Mouse (Mus musculus): ENCODE results near the gene Loxl3. TPM values are rescaled to one million over a fixed set of nuclear protein-coding genes. Genes with fewer than 3 reads are reported as not detected.

Loxl3 gene
- polyA plus RNA-seq, 1 experiment from 2014 or later = 16.2 TPM

DNA sequence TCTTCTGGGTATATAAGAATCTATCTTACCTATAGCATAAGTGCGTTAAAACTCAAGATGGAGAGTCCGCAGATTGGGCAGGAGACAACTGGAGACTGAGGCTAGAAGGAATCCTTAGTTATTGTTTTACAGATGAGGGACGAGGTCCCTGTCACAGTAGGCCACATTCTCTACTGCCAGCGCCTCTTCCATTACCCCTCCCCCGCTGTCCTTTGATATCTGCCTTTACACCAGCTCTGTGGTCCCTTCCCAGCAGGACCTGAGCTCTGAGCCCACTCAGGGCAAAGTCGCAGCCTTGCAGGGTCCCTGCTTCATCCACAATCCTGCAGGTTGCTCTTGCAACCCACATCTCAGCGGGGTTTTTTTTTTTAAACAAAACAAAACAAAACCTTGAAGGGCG is 34.2 kb downstream of the Loxl3 start:
- H3K4me3 ChIP-seq (ENCODE audit: low read depth, low read length) = peak overlapping the region; percentile 26; the same call in 1 of the 2 replicates
- no peaks in the 10 kb centered on the region for H3K36me3 ChIP-seq (ENCODE audit: control insufficient read depth, insufficient read depth, low read length)
- 6% methylated on average over 8 of the region's 8 CpGs for WGBS
- no peak for ATAC-seq (ENCODE audit: insufficient number of reproducible peaks, insufficient read depth, low FRiP score, low read depth)
- no peak overlapping the region for H3K9ac ChIP-seq (replicated peaks; ENCODE audit: low read depth, low read length)
- H3K27me3 ChIP-seq (ENCODE audit: control insufficient read depth, insufficient read depth, low read length) = peaks cover 84% of the 10 kb centered on the region
- H3K9me3 ChIP-seq (ENCODE audit: control insufficient read depth, low read depth, low read length) = no peaks in the 10 kb centered on the region
- H3K27ac ChIP-seq (ENCODE audit: low read length) = no peak overlapping the region
- H3K4me2 ChIP-seq (replicated peaks; ENCODE audit: low read depth, low read length) = peak overlapping the region; percentile 28; the same call in 1 of the 2 replicates
- peaks cover 5% of the 10 kb centered on the region; the same call in 1 of the 2 replicates for H3K4me1 ChIP-seq (ENCODE audit: control insufficient read depth, insufficient read depth, low read length)

DNA sequence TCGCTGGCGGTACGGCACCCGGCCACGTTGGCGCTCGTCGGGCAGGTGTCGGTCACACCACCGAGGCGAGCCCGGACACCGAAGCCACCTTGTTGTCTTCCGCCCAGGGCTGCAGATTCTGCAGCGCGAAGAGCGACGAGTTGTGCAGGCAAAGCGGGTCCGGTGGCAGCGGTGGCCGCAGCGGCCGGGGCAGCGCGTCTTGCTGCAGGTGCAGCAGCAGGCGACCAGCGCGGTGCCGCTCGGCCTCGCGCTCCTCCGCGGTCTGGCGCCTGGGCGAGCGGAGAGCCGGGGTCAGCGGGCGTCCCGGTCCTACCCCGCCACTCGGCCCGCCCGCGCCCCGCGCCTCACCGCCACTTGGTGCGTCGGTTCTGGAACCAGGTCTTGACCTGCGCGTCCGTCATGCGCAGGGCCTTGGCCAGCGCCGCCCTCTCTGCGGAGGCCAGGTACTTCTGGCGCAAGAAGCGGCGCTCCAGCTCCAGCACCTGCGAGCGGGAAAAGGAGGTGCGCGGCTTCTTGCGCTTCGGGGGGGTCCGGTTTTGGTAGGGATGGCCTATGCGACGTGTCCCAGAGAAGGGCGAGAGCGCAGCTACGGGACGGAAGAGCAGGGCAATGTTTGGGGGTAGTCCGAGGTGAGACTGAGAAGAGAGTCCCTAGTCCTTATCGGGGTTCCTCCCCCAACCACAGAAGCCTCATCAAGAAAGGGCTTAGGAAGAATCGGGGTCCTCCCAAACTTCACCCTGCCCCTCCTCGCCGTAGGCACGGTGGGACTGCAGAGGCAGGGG is 34.9 kb downstream of the Loxl3 start:
- peaks cover 83% of the 10 kb centered on the region for H3K27me3 ChIP-seq (ENCODE audit: control insufficient read depth, insufficient read depth, low read length)
- no peaks in the 10 kb centered on the region for H3K9me3 ChIP-seq (ENCODE audit: control insufficient read depth, low read depth, low read length)
- peaks cover 5% of the 10 kb centered on the region; the same call in 1 of the 2 replicates for H3K4me1 ChIP-seq (ENCODE audit: control insufficient read depth, insufficient read depth, low read length)
- no peak overlapping the region for H3K27ac ChIP-seq (ENCODE audit: low read length)
- no peak for ATAC-seq (ENCODE audit: insufficient number of reproducible peaks, insufficient read depth, low FRiP score, low read depth)
- H3K9ac ChIP-seq (replicated peaks; ENCODE audit: low read depth, low read length) = no peak overlapping the region
- peak overlapping the region; percentile 26 for H3K4me3 ChIP-seq (ENCODE audit: low read depth, low read length)
- H3K36me3 ChIP-seq (ENCODE audit: control insufficient read depth, insufficient read depth, low read length) = no peaks in the 10 kb centered on the region
- 1% methylated on average over 81 of the region's 81 CpGs for WGBS
- peak overlapping the region; percentile 28 for H3K4me2 ChIP-seq (replicated peaks; ENCODE audit: low read depth, low read length)

DNA sequence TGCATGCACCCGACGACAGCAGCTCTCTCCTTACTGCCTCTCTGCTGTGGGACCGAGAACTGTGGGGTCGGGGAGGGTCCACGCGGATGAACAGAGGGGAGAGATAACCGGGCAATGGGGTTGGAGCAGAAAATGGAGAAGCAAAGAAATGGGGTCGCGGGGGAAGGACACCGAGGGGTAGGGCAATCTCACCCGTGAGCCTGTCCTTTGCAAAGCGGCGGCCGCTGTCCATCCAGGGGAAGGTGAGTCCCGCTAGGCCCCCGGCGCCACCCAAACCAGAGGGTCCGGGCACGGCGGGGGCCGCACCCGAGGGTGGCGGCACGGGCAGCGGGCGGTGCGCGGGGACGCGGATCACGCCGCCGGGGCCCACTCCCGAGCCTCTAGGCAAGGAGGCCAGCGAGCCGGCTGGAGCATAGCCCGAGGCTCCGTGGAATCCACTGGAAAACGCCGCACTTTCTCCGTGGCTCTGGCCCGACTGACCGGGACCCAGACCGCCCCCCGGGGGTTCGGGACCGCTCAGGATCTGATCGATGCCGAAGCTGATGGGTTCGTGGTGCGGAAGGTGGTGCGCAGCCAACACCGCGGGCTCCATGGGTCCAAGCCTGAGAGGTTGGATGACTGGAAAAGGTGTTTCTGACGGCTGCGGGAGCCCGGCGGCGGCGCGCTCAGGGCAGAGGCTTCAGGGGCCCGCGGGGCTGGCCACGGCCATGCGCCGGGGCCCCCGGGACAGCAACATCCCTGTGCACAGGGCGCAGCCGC is 35.7 kb downstream of the Loxl3 start:
- peak; percentile 17; the same call in 1 of the 2 replicates for ATAC-seq (ENCODE audit: insufficient number of reproducible peaks, insufficient read depth, low FRiP score, low read depth)
- Histone ChIP-seq H3K9ac (replicated peaks; ENCODE audit: low read depth, low read length) (no peak overlapping the region), H3K4me2 (replicated peaks; ENCODE audit: low read depth, low read length) (peak overlapping the region; percentile 3; the same call in 1 of the 2 replicates), H3K27ac (ENCODE audit: low read length) (no peak overlapping the region), H3K27me3 (ENCODE audit: control insufficient read depth, insufficient read depth, low read length) (peaks cover 83% of the 10 kb centered on the region), H3K9me3 (ENCODE audit: control insufficient read depth, low read depth, low read length) (no peaks in the 10 kb centered on the region), H3K4me3 (ENCODE audit: low read depth, low read length) (peak overlapping the region; percentile 26), H3K36me3 (ENCODE audit: control insufficient read depth, insufficient read depth, low read length) (no peaks in the 10 kb centered on the region), H3K4me1 (ENCODE audit: control insufficient read depth, insufficient read depth, low read length) (peaks cover 5% of the 10 kb centered on the region; the same call in 1 of the 2 replicates)
- WGBS = under 1% methylated on average over 69 of the region's 69 CpGs

DNA sequence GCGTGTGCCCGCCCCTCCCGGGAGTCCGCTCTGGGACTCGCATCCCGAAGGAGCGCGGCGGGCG is 36.1 kb downstream of the Loxl3 start, which contains the start of gene Tlx2:
Gene Tlx2, minus strand, starts transcription at position 47 of the 64 bp plus-strand sequence.
- H3K27ac ChIP-seq (ENCODE audit: low read length) = peak within 1 kb of the TSS; percentile 3; the same call in 1 of the 2 replicates
- peaks cover 81% of the 10 kb centered on the region for H3K27me3 ChIP-seq (ENCODE audit: control insufficient read depth, insufficient read depth, low read length)
- H3K4me1 ChIP-seq (ENCODE audit: control insufficient read depth, insufficient read depth, low read length) = peaks cover 5% of the 10 kb centered on the region; the same call in 1 of the 2 replicates
- H3K4me3 ChIP-seq (ENCODE audit: low read depth, low read length) = peak within 1 kb of the TSS; percentile 26
- 1% methylated on average over 10 of the region's 10 CpGs for WGBS
- ATAC-seq (ENCODE audit: insufficient number of reproducible peaks, insufficient read depth, low FRiP score, low read depth) = no peak
- no peak within 1 kb of the TSS for H3K9ac ChIP-seq (replicated peaks; ENCODE audit: low read depth, low read length)
- H3K9me3 ChIP-seq (ENCODE audit: control insufficient read depth, low read depth, low read length) = no peaks in the 10 kb centered on the region
- H3K36me3 ChIP-seq (ENCODE audit: control insufficient read depth, insufficient read depth, low read length) = no peaks in the 10 kb centered on the region
- peak within 1 kb of the TSS; percentile 28 for H3K4me2 ChIP-seq (replicated peaks; ENCODE audit: low read depth, low read length)

DNA sequence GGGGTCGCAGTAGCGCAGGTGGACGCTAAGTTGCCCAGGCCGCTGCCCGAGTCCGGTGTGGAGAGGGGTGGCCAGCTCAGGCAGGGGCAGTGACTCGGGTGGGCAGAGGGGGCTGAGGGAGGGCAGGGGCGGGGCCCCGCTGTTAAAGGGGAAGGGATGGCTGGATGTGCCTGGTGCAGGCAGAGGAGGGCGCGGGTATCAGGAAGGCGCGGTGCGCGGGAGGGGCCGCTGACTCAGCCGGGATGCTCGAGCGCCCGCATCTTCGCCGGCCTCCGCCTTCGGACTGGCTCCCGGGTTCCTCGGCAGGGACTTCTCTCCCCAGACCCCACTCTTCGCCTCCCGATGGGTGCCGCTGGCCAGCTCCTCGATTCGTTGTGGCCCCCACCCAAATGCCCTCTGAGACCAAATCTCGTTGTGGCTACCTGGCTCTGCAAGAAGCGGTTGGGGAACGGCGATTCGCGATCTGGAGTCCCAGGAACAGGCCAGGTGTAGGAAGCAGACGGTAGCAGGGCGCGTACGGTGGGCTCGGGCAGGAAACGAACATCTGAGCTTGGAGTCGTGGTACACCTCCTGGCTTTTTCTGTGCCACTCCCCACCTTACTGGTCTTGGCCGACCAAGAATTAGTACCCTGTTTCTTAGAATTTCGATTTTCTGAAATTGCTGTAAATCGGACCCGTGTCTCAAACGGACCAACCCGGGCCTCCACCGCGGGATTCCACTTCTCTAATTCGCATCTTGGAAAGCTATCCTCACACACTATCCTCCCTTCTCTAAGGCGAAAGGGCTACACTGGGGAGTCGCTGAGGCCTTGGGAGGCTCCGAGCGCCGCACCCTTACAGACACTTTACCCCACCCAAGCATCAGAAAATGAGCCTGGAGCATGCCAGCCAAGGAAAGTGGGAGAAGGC is 36.6 kb downstream of the Loxl3 start:
- H3K4me2 ChIP-seq (replicated peaks; ENCODE audit: low read depth, low read length) = 0 out of 2 replicates have a peak overlapping the region, but pooled peaks have one; percentile 7
- peak overlapping the region; percentile 3; the same call in 1 of the 2 replicates for H3K27ac ChIP-seq (ENCODE audit: low read length)
- no peaks in the 10 kb centered on the region for H3K36me3 ChIP-seq (ENCODE audit: control insufficient read depth, insufficient read depth, low read length)
- H3K4me1 ChIP-seq (ENCODE audit: control insufficient read depth, insufficient read depth, low read length) = peaks cover 5% of the 10 kb centered on the region; the same call in 1 of the 2 replicates
- no peaks in the 10 kb centered on the region for H3K9me3 ChIP-seq (ENCODE audit: control insufficient read depth, low read depth, low read length)
- ATAC-seq (ENCODE audit: insufficient number of reproducible peaks, insufficient read depth, low FRiP score, low read depth) = peak; percentile 38; the same call in 1 of the 2 replicates
- peak overlapping the region; percentile 26 for H3K4me3 ChIP-seq (ENCODE audit: low read depth, low read length)
- WGBS = under 1% methylated on average over 58 of the region's 58 CpGs
- no peak overlapping the region for H3K9ac ChIP-seq (replicated peaks; ENCODE audit: low read depth, low read length)
- H3K27me3 ChIP-seq (ENCODE audit: control insufficient read depth, insufficient read depth, low read length) = peaks cover 81% of the 10 kb centered on the region

DNA sequence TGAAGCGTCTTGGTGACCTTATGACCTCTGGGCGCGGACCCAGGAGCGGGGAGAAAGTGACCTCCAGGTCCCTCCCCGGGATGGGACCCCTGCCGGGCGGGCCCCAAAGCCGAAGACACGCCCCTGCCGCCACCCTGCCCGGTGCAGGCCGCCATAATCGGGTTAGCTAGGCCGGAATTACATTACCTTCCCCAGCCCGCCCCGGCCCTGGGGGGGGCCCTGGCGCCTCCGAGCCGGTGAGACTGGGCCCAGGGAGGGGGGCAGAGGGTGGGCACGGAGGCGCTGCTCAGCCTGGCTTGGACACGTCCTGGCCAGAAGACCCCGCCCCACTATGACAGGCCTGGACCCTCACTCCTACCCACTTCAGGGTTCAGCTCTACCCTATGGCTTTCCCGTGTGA is 37.2 kb downstream of the Loxl3 start:
- Histone ChIP-seq H3K9ac (replicated peaks; ENCODE audit: low read depth, low read length) (no peak overlapping the region), H3K27me3 (ENCODE audit: control insufficient read depth, insufficient read depth, low read length) (peaks cover 79% of the 10 kb centered on the region), H3K9me3 (ENCODE audit: control insufficient read depth, low read depth, low read length) (no peaks in the 10 kb centered on the region), H3K4me2 (replicated peaks; ENCODE audit: low read depth, low read length) (0 out of 2 replicates have a peak overlapping the region, but pooled peaks have one; percentile 7), H3K36me3 (ENCODE audit: control insufficient read depth, insufficient read depth, low read length) (no peaks in the 10 kb centered on the region), H3K4me1 (ENCODE audit: control insufficient read depth, insufficient read depth, low read length) (peaks cover 5% of the 10 kb centered on the region; the same call in 1 of the 2 replicates), H3K27ac (ENCODE audit: low read length) (no peak overlapping the region), H3K4me3 (ENCODE audit: low read depth, low read length) (peak overlapping the region; percentile 8; the same call in 1 of the 2 replicates)
- WGBS = 1% methylated on average over 24 of the region's 24 CpGs
- ATAC-seq (ENCODE audit: insufficient number of reproducible peaks, insufficient read depth, low FRiP score, low read depth) = peak; percentile 50

DNA sequence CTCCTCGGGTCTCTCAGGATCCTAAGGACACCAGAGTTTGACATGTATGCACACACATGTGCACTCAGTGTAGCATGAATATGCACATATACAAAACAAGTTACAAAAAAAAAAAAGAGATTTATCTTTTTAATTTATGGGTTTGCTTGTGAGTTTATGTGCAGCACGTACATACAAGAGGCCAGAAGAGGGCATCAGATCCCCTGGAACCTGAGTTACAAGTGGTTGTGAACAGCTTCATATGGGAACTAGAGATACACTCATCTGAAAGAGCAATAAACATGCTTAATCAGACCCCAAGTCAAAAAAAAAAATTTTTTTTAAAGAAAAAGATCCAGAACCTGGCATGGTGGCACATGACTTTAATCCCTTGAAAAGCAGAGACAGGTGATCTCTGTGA is 41.0 kb downstream of the Loxl3 start:
- 20% methylated on average over 2 of the region's 2 CpGs for WGBS
- Histone ChIP-seq H3K4me1 (ENCODE audit: control insufficient read depth, insufficient read depth, low read length) (peaks cover 10% of the 10 kb centered on the region; the same call in 1 of the 2 replicates), H3K27ac (ENCODE audit: low read length) (no peak overlapping the region), H3K4me2 (replicated peaks; ENCODE audit: low read depth, low read length) (no peak overlapping the region), H3K27me3 (ENCODE audit: control insufficient read depth, insufficient read depth, low read length) (peaks cover 47% of the 10 kb centered on the region), H3K9me3 (ENCODE audit: control insufficient read depth, low read depth, low read length) (no peaks in the 10 kb centered on the region), H3K36me3 (ENCODE audit: control insufficient read depth, insufficient read depth, low read length) (no peaks in the 10 kb centered on the region; the same call in 1 of the 2 replicates), H3K9ac (replicated peaks; ENCODE audit: low read depth, low read length) (no peak overlapping the region), H3K4me3 (ENCODE audit: low read depth, low read length) (no peak overlapping the region)
- no peak for ATAC-seq (ENCODE audit: insufficient number of reproducible peaks, insufficient read depth, low FRiP score, low read depth)
